Mouse (Mus musculus) neural tube, embryonic 10.5 days (tissue): ENCODE measurements around the gene BC017158.

Experiments used
- DNase-seq: peaks from one replicate; pipeline ENCODE4 v3.0.0-alpha.2; 2017; ENCODE audit warnings: low spot score; ENCODE audit errors: extremely low spot score

Gene BC017158

DNA sequence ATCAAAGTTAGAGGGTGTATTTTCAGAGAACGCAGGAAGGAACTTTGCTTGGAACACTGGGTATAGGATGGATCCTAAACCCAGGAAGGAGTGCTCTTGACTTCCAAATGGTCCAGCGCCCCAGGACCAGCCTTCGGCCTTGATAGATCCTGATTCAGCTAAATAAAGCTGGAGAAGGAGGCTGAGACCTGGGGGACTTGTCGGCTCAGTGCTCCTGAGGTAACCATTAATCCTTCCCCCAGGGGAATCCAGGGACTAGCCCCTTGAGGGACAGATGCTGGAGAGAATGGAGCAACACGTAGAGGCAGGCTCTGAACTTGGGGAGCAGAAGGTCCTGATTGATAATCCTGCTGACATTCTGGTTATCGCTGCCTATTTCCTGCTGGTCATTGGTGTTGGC is 32.6 kb downstream of the BC017158 start, which contains the start of gene Slc5a2:
TSS of gene Slc5a2 (plus strand) at position 247 of the 400 bp plus-strand sequence.
- no peak for DNase-seq

DNA sequence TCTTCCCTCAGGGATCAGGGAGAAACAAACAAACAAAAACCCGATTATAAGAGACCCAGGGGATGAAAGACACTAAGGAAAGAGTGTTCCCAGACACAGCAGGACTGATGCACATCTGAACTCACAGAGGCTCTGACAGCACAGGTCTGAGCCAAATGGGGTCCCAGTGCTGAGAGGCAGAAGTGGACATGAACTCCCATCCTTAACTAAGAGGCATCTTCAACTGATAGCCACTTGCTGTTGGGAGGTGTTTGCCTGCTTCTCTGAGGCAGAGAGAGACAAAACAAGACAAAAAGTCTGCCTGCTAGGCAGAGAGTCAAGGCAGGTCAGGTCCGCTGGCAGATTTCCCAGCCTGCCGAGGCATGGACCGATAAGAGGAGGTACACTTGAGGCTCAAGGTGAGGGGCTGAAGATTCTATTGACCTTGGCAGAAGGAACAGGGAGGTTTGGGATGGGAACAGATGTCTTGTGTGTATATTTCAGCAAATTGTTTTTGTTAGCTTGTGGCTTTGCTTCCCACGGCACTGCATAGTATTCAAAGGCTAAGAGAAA is 41.1 kb downstream of the BC017158 start:
- no peak for DNase-seq

DNA sequence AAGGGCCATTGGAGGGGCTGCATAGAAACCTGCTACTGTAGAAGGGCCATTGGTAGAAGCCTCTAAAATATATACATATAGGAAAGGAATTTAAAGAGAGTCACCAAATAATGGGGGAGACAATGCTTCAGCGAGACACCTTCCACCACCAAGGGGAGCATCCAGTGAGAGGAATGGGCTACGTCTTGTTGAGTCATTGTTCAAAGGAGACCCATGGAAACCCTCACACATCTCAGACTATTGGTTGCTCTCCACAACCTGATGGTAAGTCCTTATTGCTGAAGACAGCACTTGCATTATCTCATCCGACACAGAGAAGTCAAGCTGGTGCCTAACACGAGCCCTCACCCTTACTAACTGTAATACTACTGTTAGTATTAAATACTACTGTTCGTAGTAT is 42.2 kb downstream of the BC017158 start:
- DNase-seq, result no peak

DNA sequence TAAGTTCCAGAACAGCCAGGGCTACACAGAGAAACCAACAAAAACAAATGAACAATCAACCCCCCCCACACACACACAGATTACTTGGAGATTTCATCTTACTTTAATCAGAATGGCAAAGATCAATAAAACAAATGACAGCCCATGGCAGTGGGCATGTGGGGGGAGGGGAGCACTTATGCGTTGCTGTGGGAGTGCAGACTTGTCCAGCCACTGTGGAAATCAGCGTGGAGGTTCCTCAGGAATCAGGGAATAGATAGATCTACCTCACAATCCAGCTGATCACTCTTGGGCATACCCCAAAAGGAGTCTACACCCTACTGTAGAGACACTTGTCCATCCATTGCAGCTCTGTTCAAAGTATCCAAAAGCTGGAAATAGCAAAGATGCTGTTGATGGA is 43.0 kb downstream of the BC017158 start:
- DNase-seq, result no peak

DNA sequence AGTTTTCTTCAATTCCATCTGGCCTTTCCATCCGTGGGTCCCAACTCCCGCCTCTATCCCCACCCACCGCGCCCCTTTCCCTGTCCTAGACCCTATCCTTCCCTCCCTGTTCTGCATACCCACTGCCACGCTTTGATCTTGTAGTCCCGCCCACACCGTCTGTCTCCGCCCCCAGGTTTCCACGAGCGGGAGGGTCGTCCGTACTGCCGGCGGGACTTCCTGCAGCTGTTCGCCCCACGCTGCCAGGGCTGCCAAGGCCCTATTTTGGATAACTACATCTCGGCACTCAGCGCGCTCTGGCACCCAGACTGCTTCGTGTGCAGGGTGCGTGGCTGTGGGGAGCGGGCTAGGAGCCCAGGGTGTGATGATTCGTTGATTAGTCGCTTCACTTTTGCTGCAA is 45.4 kb downstream of the BC017158 start:
- DNase-seq, result peak; percentile 49

DNA sequence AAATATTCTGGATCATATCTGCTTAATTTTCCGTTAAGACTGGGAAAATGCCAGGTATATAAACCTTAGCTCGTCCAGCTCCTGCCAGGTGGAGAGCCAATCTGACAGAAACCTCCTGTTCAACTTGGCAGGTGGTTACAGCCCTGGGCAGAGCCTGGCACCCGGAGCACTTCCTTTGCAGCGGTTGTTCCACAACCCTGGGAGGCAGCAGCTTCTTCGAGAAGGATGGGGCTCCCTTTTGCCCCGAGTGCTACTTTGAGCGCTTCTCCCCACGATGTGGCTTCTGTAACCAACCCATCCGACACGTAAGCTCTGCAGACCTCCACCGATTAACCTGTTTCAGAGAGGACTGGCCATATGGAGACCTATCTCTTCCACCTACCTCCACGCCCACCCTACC is 46.0 kb downstream of the BC017158 start:
- DNase-seq, result no peak

DNA sequence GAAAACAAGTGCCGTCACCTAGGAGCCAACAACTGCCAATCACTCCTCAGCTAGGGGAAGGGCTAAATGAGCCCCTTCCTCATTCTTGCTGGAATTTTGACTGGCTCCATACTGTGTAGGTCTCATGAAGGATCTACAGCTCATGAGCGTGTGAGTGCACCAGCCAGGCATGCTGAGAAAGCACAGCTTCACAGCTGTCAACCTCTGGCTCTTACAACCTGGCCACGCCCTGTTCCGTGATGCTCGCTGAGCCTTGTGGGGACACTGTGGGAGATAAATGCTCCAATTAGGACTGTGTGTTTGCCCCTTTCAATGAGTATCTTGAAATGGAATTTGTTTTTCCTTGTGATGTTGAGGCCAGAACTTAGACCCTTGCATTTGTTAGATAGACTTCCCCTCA is 48.0 kb downstream of the BC017158 start:
- DNase-seq, result no peak

DNA sequence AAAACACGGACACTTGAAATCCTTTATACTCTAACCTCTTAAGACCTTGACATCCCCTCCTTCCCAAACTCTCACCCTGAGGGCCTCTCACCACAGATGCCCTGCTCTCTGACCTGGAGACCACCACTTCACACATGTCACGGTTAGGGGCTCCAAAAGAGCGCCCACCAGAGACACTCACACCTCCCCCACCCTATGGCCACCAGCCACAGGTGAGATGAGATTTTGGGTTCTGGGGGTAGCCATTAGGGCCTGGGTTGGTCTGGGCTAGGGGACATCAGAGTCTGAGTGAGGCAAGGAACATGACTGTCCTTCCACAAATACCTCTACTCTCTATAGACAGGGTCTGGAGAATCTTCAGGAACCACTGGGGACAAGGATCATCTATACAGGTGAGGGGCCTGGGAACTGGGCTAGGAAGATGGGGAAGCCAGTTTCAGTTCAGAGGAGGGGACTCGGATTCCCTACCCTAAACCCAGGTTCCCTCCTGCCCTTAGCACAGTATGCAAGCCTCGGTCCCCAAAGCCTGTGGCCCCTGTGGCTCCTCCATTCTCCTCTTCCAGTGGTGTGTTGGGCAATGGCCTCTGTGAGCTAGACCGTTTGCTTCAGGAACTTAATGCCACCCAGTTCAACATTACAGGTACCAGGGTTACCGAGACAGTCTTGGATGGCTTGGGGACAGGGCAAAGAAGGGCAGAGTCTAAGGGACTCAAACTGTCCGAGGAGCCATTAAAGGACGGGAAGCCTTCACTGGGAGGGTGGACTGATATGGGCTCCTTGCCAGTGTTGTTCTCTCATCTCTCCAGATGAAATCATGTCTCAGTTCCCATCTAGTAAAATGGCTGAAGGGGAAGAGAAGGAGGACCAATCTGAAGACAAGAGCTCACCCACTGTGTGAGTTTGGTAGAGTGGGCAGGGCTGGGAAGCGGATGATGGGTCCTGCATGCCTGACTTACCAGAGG is 49.6 kb downstream of the BC017158 start:
- no peak for DNase-seq

DNA sequence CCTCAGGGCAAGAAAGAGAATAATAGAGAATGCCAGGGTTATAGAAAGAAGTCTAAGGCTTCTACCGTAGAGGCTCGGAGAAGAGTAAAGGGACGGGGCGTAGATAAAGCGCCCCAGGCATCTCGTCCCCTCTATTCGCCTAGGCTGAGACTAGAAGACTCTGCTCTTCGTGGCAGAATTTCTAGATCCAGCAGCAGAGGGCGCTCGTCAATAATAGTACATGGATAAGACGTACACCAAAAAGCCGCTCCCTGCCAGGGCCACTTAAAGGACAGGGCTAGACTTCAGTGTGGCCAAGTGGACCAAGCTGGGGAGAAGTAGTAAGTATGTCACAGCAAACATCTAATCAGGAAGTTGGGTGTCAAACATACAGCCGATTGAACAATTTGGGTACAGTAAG is 50.5 kb downstream of the BC017158 start:
- peak; percentile 89 for DNase-seq

DNA sequence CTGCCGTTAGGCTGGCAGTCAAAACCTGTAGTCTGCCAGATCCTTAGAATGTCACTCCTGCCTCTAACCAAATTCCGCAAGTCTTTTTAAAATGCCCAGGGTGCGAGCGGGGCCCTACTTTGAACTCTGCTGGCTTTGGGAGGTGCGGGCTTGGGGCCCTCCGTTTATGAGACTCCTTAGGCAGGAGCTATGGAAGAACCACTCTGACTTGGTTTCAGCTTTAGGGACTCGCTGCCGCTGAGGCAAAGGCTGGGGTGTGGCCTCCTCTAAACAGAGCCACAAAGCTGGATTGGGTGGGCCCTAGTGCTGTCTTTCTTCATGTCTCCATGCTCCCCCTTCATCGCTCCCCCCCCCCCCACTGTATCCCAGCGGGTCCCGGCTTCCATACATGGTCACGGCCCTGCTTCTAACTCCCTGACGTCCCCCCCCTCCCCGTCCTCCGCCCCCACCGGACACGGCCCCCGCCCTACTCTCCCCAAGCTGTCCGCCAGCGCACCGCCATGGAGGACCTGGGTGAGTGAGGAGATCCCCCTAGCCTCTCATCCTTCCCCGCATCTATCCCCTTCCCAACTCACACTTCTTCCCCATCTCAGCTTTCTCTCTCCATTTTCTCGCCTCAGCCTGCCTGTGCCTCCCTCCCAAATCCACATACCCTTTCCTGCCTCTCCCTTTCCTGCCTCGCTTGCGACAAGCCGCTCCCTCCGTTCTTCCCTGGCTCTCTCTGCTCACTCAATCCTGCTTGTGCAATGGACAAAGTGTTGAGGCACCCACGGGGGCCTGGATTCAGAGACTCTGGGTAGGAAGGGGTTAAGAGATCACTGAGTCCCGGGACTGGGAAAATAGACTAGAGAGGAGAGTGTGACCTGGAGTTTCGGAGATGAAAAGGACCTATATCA is 51.2 kb downstream of the BC017158 start, which contains the start of gene Tgfb1i1:
TSS of gene Tgfb1i1 (plus strand) at position 317 of the 896 bp plus-strand sequence.
- peak; percentile 63 for DNase-seq

DNA sequence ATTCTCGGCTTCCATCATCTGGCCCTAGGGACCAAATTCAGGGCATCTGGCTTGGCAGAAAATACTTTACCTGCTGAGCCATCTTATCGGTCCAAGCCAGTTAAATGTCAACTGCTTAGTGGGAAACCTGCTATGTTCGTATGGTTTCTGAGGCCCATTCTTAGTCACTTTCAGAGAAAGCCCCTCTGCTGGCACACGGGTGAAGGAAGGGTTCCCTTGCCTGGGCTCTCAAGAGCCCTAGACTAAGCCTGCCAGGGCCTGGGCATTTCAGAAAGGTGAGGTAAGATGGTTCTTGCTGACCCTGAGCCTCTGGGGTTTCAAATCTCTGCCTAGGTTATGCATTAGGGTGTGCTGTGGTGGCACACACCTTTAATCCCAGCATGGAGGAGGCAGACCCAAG is 52.4 kb downstream of the BC017158 start:
- no peak for DNase-seq

DNA sequence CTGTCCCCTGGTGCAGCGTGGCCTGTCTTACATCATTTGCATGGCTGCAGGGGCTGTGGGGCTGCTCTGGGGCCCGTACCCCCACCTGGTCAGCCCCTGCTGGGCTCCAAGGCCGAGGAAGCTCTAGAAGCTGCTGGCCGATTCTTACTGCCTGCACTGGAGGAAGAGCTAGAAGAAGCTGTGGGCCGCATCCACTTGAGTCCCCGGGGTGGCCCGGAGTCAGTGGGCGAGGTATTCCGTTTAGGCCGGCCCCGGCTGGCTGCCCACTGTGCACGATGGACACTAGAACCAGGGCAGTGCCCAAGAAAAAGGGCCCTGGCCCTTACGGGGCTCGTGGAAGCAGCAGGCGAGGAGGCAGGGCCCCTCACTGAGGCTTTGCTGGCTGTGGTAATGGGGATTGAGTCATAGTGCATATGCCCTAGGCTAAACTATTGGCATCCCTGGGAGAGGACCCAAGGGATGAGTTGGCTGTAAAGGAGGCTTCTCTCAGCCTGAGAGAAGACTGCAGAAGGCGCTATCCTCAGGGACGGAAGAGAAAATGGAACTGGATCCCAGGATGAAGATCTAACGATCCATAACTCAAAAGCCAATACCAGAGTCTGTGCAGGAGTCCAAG is 53.5 kb downstream of the BC017158 start:
- no peak for DNase-seq

DNA sequence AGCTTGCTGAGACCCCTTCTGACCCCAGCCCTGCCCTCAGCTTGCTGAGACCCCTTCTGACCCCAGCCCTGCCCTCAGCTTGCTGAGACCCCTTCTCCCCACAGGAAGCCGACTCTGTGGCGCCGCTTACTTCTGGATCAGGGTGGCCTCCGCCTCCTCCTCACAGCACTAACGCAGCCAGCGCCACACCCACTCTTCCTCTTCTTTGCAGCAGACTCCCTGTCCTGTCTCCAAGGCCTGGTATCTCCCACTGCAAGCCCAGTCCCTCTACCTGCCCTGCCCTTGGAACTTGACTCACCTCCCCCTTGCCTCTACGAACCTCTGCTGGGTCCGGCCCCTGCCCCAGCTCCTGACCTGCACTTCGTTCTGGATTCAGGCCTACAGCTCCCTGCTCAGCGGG is 54.0 kb downstream of the BC017158 start:
- no peak for DNase-seq

DNA sequence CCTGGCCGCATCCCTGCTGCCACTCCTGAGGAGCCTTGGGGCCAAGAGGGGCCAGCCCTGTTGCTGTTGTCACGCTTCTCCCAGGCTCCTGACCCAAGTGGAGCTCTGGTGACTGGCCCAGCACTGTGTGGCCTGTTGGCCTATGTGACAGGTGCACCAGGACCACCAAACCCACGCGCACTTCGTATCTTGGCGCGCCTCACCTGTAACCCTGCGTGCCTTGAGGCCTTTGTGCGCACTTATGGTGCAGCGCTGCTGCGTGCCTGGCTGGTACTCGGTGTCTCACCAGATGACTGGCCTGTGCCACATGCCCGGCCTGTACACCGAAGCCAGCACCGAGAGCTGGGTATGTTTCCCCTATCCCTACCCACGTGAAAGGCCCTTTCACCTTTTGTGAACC is 55.6 kb downstream of the BC017158 start:
- no peak for DNase-seq

DNA sequence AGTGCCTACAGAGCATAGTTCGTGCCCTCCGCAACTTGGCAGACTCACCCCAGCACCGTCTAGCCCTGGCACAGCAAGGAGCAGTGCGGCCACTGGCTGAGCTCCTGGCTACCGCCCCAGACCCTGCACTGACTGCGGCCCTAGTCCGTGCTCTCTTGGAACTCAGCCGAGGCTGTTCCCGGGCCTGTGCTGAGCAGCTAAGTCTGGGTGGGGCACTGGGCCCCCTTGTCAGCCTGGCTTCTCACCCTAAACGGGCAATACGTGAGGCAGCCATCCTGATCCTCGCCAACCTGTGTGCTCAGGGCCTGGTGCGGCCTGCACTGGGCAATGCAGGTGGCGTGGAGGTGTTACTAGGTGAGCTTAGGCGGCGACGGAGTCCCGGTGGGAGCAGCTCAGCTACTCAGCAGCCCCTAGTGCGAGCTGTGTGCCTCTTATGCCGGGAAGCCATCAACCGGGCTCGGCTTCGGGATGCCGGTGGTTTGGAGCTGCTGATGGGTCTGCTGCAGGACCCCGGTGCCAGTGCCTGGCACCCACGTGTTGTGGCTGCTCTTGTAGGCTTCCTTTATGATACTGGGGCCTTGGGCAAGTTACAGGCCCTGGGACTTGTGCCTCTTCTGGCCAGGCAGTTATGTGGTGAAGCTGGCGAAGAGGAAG is 57.7 kb downstream of the BC017158 start:
- DNase-seq, result no peak

DNA sequence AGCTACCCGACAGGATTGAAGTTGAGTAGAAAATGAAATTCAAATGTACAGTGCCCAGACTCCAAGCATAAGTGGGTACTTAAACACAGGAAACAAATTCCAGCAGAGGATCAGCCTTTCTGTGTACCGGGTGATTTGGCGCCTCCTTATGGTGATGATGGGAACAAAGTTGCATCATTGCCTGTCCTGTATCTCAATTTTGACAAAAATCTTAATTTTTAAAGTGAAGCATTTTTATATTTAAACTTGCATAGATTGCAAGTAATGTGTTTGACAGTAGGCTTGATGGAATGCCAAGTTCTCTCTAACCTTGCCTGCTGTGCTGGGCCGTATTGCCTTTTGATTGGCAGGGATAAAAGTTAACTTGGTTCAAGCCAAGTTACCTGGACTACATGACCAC is 59.0 kb downstream of the BC017158 start:
- DNase-seq, result no peak

DNA sequence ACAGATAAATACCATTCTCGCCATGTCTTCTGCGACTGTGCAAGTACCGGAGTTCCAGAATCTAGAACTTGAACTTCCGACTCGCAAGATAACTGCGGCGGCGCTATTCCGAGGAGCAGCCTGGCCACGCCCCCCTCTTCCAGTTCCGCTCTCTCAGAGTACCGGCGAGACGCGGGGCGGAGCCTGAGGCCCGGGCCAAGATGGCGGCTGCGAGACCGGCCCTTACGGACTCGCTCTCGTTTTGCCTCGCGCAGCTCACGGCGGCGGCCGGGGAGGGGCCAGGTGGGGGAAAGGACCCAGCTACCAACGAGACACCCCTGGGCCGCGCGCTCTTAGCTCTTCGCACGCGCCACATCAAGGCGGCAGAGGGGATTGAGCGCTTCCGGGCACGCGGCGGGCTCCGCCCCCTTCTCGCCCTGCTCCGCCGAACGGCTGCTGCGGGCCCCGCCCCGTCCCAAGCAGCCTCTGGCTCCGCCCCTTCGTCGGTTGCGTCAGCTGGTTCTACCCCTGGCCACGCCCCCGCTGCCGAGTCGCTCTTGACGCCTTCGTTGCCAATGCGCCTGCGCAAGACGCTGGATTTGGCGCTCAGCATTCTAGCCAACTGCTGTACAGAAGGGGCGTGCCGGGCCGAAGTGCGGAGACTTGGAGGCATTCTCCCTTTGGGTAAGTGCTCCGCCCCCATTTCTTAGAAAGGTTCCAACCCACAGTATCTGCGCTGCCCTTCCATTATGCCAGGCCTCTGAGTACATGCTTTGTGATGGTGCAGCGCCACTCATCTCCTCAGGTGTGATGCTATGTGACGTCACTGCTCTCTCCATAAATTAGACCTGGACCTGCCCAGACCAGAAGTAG is 59.8 kb downstream of the BC017158 start, which contains the start of gene 9130023H24Rik:
TSS of gene 9130023H24Rik (minus strand) at position 105 of the 852 bp plus-strand sequence.
- DNase-seq, result peak; percentile 100

DNA sequence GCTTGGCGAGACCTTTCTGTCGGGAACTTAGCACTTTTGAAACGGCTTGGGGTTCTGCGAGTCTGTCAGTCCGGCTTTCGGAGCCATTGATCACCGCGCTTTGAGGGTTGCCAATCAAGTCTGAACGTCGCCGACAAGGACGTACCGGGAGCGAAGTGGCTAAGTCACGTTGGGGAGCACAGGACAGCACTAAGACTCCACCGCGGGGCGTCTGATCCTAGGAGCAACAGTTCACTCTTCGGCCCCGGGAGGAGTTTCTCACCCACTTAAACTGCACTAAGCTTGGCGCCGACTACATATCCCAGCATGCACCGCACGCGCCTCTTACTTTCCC is 60.4 kb downstream of the BC017158 start:
- DNase-seq, result no peak

DNA sequence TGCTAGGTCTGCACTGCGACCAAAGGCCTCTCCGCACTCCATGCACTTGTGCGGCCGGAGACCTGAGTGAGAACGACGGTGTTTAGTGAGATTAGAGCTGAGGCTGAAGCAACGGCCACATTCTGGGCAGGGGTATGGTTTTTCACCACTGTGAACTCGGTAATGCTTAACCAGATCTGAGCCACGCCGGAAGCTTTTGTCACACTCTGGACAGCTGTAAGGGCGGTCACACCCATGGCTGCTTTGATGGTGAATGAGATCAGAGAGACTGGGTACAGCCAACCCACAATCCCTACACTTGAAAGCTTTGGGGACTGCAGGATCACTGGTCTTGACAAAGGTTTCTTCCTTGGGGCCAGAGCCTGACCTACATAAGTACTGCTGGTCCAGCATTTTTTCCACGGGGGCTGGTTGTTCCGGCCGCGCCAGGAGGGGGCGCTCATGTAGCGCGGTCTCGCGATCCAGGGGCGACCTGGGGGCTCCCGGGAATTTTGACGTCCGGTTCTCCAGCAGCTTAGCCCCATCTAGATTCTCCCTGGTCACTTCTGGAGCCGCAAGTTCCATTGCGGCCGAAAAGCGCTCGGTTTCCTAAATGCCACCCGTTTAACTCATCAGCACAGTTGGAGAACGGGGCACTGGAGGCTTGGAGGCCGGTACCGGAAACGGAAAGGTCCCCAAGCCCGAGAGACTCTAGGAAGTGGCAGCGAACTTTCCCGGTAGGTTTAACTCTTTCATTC is 60.9 kb downstream of the BC017158 start, which contains the start of gene Armc5:
TSS of gene Armc5 (plus strand) at position 487 of the 737 bp plus-strand sequence.
- peak; percentile 91 for DNase-seq
